ENCODE assay signal across 12 mouse cellular contexts in the genomic region with DNA sequence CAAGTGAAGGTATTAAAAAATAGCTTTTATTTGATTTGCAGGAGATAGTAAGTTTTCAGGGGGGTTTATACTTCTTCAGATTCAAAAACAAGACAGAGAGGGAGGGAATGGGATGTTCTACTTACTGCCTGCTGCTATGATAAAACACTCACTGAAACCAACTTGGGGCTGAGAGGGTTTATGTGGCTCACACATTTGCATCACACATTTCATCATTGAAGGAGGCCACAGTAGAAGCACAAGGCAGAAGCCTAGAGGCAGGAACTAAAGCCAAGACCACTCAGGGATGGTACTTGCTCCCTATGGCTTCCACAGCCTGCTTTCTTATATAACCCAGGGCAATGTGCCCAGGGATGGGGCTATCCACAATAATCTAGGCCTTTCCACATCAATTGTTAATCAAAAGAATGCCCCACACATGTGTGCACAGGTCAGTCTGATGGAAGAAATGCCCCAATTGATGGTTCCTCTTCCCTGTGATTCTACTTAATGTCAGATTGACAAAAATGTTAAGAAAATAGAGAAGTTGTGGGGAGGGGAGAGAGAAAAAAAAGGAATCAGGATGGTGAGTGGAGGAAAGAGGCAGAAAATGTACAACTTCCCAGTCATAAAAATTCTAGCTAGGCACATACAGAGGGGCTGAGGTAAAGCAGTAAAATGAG. TPM values are rescaled to one million over a fixed set of nuclear protein-coding genes. Genes with fewer than 3 reads are reported as not detected.
"Had no signal": no experiment of that assay in that cellular context is flagged by ENCODE, and none has a peak within 500 bp of the region (broad histone marks: within the 10 kb centered on the region; RNA-seq: fewer than 3 reads in every experiment).

No protein-coding gene starts in this region.

- H3K27ac ChIP-seq: kidney, embryonic 15.5 days; limb, embryonic 13.5 days; liver, embryonic 14.5 days; stomach, embryonic 15.5 days had no signal

- DNase-seq: kidney, postnatal 14 days; left cerebral cortex, postnatal 4 days; lung, adult 18-20 months; thymus, adult 2 months; thymus, postnatal 25 days had no signal

- ATAC-seq: midbrain, embryonic 16.5 days had no signal

- H3K4me3 ChIP-seq: kidney, embryonic 15.5 days; limb, embryonic 13.5 days; megakaryocyte, embryonic 14.5 days; stomach, embryonic 15.5 days had no signal

- H3K36me3 ChIP-seq: kidney, embryonic 15.5 days; limb, embryonic 13.5 days; stomach, embryonic 15.5 days had no signal

RNA-seq across cellular contexts. Expression of gene Ndnf, which starts 57.3 kb away (rescaled TPM):
- polyA plus RNA-seq: liver, adult 2 months had no signal
